Mouse (Mus musculus) left cerebral cortex, postnatal 4 days (tissue): ENCODE results near the gene Ssc4d. TPM values are rescaled to one million over a fixed set of nuclear protein-coding genes. Genes with fewer than 3 reads are reported as not detected.

Experiments used
- DNase-seq: peaks from one replicate; pipeline ENCODE4 v3.0.0-alpha.2; 2022
- intact Hi-C: fragments of 180-260 bp; cut with DNase I; formaldehyde crosslinking; loops from one replicate; pipeline ENCODE4 v1.15.1; 2025
- total RNA-seq, 2 experiments: library from RNA; stranded (reverse); gene quantifications; 2 replicates each; pipeline ENCODE4 v1.2.3; 2021

Ssc4d gene
- total RNA-seq, 2 experiments from 2014 or later, result 2.0 to 2.7 TPM

DNA sequence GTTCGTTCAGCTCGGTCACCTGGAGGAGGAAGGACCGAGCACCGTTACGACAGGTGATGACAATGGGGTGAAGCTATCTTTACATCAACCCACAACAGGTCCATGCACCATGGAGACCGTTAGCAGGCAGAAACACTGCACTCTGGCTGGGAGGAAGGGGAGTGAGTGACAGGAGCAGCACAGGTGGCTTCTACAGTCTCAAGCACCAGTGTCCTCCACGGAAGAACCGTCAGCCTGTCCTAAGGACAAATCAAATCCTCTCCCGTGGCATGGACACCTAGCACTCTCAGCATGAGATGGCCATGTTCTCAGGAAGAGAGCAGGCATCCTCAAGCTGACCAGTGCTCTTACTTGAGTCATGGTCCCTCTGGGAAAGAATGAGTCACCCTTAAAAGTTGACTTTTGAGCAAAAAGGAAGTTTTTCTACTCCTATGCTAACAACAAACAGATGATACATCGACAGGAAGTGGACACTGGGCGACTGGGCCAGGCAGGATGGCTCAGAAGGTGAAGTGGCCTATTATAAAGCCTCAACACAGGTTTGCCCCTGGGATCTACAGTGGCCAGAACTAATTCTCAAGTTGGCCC, 62.6 kb downstream of the Ssc4d start:
- intact Hi-C loops, result no loop called here
- DNase-seq, result no peak

DNA sequence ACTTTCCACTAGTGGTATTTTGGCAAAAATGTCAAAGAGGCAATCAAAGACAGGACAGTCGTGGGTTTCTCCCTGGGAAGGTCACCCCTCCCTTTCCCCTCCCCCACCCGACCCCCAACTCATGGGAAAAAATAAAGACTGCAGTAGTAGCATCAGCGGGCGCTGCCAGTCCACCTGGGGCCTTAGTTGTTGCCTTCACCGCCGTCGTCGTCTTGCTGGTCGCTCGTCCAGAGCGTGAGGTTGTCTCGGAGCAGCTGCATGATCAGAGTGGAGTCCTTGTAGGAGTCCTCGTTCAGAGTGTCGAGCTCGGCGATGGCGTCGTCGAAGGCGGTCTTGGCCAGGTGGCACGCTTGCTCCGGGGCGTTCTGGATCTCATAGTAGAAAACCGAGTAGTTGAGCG, 63.5 kb downstream of the Ssc4d start:
- intact Hi-C loops, result no loop called here
- no peak for DNase-seq

Other genes with a start within 250 kb of the Ssc4d start
- gene Tmem120a, start 230.1 kb downstream of the Ssc4d start, total RNA-seq, result 10 to 100 TPM; 44.4 to 47.0 TPM
- not detected for gene Styxl1, start 196.1 kb downstream of the Ssc4d start, total RNA-seq
- gene Mdh2, start 196.1 kb downstream of the Ssc4d start, total RNA-seq, result 100 to 1,000 TPM; 359 to 370 TPM
- 10 to 100 TPM; 87.6 to 91.5 TPM for gene Srrm3, start 167.6 kb downstream of the Ssc4d start, total RNA-seq
- 1 to 10 TPM; 3.2 to 3.7 TPM for gene Hspb1, start 86.6 kb downstream of the Ssc4d start, total RNA-seq
- gene Ywhag, start 39.9 kb downstream of the Ssc4d start, total RNA-seq, result 1,000 to 10,000 TPM; 1,399 to 1,485 TPM
- gene Zp3, start 5.6 kb upstream of the Ssc4d start, total RNA-seq, result not detected
- 10 to 100 TPM; 13.8 to 14.4 TPM for gene Dtx2, start 20.3 kb upstream of the Ssc4d start, total RNA-seq
- gene Upk3b, start 64.0 kb upstream of the Ssc4d start, total RNA-seq, result not detected
- gene Upk3bl, start 80.0 kb upstream of the Ssc4d start, total RNA-seq, result not detected
- 10 to 100 TPM in 1 of 2 experiments, 1 to 10 TPM in 1; 10.0 to 13.1 TPM for gene Rasa4, start 109.4 kb upstream of the Ssc4d start, total RNA-seq
- gene Polr2j, start 142.1 kb upstream of the Ssc4d start, total RNA-seq, result 10 to 100 TPM; 88.0 to 92.4 TPM
- 10 to 100 TPM; 22.1 to 22.5 TPM for gene Lrwd1, start 161.5 kb upstream of the Ssc4d start, total RNA-seq
- gene Alkbh4, start 161.6 kb upstream of the Ssc4d start, total RNA-seq, result 10 to 100 TPM; 10.7 to 12.8 TPM
- gene Orai2, start 196.2 kb upstream of the Ssc4d start, total RNA-seq, result 10 to 100 TPM; 56.5 to 58.2 TPM
- 10 to 100 TPM; 40.3 to 42.6 TPM for gene Prkrip1, start 224.4 kb upstream of the Ssc4d start, total RNA-seq